Mouse (Mus musculus) spleen, embryonic (tissue): ENCODE results near the gene D430041D05Rik.

Experiments
- CTCF ChIA-PET: fragments of 350-600 bp; sonication (Branson Sonifier 250); formaldehyde crosslinking; loops from one replicate; lab custom pipeline; 2022; lab: Charles Lee

The D430041D05Rik gene

DNA sequence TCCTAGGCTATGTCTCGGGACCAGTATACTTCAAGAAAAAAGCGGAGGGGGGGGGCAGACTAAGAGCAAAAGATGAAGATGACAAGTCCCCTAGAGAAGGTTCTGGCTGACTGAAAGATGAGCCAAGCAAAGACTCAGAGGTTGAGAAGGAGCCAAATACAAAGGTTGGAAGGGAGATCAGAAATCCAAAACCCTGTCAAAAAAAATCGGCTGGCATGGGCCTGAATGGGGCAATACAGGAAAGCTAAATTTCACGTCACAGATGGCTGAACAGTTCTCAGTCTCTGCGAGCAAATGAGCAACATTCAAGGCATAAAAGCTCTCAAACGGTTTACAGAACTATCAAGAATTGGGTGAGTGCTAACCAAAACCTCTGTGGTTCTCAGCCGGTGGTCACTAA, 2.5 kb downstream of the D430041D05Rik start:
- CTCF ChIA-PET, result no interaction called here

DNA sequence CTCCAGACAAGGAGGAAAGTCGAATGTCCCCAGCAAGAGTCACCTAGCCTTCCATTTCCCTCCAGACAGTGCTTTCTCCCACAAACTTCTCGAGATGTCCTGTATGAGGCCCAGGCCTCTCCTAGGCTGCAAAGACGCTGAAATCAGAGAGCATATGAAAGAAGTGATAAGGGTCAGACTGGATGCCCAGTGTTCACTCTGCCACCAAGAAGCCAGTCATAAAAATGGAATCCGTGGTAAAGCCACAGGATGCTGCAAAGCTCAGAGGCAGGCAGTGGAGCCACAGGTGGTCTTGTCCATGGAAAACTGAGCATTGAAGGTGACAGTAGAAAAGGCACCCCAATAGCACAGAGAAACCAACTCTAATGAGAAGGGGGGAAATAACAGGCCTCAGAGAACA, 2.9 kb downstream of the D430041D05Rik start:
- CTCF ChIA-PET, result no interaction called here

DNA sequence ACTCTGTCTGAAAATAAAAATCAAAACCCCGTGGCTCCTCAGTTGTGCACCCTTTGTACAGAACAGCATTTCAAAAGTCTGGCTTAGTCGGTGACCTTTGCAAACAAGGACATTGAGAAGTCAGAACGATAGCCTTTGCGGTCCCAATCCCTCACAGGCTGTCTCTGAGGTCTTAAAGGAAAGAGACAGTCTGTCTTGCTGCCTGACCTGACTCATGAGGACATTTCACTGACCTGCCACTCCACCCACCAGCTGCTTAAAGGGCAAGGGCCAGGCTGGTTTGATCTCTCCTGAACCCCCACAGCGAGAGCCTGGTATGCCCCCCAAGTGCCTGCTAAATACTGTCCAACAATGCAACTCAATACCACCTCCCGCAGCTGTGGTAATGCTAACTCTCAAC, 6.8 kb downstream of the D430041D05Rik start:
- CTCF ChIA-PET, result no interaction called here

DNA sequence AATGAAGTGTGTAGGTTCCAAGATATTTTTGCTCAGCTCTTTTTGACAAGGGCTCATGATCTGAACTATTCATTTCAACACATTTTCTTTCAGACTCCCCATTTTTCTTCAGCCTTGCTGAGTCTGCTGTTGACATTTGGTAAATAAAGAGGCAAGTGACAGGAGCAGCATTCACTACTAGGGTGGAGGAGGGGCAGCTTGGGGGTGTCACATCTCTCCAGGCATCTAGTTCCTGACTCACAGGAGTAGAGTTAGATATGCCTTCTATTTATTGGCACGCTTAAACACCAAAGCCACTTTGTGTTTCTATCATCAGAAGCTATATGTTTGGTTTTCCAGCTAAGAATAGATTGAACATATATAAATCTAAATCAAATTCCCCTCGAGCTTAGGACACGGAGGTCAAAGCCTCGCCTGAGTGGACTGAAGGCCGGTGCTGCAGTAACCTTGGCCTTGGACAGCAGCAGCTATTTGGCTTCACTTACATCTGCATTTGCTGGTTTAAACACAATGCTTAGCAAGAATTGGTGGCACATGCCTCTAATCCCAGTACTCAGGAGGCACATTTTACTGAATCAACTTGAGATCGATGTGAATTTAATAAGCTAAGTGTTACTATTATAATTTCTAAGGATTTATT, 12.0 kb downstream of the D430041D05Rik start:
- CTCF ChIA-PET, result interaction anchor here (0.6 kb wide), 1 partner anchor 45 kb away, joined by 5 read pairs; no protein-coding TSS in a partner anchor

DNA sequence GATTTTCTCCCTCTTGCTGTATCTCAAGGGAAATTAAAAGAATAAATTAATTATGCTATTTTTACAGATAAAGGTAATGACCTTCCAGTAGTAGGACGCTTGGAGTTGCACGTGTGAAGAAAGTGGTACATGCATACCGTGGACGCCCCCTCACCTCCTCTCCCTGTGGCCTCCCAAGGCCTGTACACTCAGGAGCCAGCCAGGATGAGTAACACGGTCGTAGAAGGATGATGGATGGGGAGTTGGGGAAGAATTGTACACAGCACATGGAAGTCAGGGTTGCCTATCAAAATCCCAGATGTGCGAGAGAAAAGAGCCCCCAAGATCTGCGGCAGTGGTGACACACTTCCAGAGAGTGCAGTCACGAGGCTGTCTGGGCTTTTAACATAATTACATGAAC, 14.9 kb downstream of the D430041D05Rik start:
- CTCF ChIA-PET, result no interaction called here

DNA sequence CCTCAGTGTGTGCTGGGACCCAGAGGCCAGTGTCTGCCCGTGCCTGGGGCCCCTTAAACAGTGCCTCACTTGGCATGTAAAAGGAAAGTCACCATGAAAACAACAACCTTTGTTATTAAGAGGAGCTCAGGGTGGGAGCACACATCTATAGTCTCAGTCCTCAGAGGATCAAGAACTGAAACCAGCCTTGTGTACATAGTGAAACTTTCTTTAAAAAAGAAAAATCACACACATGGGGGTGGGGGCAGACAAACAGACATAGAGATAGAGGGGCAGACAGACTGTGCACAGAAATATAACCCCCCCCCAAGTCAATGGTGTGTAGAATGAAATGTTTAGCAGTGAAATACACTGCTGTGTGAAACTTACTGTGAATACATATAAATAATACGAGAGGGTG, 16.0 kb downstream of the D430041D05Rik start:
- CTCF ChIA-PET, result no interaction called here

DNA sequence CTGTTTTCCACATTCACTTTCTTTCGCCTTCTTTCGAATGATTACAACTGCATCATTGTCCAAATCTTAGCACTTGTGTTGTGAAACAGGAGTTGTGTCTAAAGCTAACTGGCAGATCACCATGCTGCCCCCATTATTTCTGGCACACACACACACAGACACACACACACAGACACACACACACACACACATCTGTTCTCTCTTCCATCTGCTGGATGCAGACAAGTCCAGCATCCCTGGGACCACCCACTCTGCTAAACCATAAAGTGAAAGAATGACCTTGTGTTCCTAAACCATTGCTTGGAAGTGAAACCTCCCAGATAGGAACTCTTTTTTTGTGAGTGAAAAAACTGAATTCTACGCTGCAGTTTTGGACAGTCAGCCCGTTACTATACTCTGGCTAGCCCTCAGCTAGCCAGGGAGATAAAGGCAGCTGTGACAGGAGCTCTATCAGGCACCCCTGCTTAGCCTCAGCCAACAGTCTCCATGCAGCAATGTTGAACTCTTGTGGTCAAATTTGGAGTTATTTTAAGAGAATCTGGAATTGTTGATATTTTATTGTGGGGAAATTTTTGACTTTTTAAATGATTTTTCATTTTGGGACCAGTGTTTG, 18.0 kb downstream of the D430041D05Rik start:
- CTCF ChIA-PET, result no interaction called here

DNA sequence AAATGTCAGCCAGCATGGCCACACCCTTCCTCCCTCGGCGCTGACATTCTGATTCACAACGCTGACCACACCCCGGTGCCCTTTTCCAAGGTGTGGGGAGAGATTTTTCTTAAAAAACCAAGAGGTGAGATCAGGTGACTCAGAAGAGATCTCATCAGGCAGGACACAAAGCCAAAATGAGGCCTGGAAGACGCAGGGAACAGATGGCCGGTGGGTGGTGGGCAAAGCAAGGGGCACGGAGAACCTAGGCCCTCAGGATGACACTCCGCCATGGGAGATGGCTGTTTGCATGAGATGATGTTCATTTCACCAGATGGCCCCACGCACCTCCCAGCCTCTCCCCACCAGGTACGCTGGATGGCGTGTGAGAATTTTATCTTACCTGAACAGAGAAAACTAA, 21.6 kb downstream of the D430041D05Rik start:
- CTCF ChIA-PET, result interaction anchor here (0.6 kb wide), 1 partner anchor 280 kb away, joined by 3 read pairs; no protein-coding TSS in a partner anchor

DNA sequence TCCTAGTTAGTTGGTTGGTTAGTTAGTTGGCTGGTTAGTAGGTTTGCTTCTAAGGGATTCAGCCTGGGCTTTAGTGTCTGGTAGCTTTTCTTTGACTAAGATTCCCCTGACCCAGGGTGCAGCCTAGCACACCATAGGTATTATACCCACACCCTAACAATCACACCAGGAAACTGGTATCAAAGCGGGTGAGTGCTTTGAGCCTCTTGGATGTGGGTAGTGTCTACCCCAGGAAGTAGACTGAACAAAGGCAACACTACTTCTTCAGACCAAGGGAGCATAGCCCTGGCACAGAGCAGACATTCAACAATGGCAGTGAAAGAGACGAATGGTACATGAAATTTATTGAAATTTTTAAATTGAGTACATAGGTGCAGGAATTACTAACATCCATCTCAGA, 24.9 kb downstream of the D430041D05Rik start:
- CTCF ChIA-PET, result no interaction called here

DNA sequence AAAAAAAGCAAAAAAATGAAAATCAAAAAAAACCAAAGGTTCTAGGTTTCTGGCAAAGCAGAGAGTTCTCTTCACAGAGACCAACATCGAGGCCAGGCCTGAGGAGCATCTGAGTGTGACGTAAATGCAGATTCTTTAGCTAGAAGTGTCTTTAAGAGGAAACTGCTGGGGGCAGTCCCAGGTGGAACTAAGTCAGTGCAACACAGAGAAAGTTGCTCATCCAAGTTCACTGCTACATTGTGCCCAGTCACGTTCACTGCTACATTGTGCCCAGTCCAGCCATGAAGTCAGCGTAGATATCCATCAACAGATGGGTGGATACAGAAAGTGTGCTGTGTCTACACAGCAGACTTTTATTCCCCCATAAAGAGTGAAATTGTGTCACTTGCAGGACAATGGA, 27.2 kb downstream of the D430041D05Rik start:
- CTCF ChIA-PET, result no interaction called here

DNA sequence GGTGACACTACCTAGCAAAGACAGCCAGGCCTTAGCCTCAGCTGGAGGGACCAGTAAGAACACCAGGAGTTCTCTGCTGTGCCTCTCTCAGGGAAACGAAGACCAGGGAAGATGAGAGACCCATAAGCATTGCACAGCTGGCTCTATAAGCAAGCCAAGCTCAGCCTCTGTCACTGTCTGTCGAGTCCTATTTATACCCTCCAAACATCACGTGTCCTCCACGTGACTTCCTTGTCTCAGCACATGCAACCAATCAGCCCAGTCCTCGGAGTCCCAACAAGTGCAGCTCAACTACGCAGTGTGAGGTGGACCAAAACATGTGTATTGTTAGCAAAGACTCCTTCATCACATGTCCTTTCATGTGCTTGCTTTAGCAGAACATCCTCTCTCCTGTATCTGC, 28.0 kb downstream of the D430041D05Rik start:
- CTCF ChIA-PET, result no interaction called here

DNA sequence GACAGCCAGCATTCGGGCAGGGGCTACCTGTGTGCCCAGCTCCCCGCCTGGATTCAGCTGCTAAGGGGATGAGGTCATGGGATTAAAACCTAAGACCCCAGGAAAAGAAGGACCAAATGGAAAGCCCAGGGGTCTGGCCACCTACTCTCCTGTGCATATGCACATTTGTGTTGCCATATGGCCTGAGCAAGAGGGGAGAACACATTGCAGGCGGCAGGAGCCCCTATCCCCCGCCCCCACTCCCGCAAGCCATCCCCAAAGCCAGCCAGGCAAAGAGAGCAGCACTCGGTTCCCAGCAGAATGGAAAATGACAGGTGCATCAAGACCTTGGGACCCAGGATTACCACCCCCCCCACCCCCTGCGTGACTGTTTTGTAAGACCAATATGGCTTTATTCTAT, 31.5 kb downstream of the D430041D05Rik start:
- CTCF ChIA-PET, result no interaction called here

DNA sequence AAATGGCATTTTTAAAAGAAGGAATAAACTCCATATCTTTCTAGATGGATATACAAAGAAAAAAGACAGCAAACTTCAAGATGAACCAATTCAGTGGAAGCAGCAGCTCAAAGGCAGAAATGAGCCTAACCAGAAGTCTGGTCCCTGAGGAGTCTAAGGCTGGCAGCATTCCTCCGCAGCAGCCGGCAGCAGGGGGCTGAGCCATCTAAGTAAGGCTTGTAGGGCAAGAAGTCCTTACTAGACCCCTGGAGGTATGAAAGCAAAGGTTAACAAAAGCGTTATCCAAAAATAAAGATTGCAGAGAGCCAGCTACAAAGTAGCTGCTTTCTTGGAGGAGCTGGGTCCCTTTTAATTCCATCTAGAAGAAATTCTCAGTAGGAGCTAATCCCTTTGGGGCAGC, 32.0 kb downstream of the D430041D05Rik start:
- CTCF ChIA-PET, result no interaction called here

DNA sequence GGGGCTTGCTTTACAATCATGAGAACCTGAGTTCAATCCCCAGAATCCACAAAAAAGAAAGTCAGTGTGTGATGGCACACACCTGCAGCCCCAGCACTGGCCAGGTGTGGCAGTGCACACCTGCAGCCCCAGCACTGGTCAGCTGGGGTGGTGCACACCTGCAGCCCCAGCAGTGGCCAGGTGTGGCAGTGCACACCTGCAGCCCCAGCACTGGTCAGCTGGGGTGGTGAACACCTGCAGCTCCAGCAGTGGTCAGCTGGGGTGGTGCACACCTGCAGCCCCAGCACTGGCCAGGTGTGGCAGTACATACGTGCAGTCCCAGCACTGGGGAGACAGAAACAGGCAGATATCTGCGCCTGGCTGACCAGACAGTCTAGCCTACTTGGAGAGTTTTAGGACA, 32.8 kb downstream of the D430041D05Rik start:
- CTCF ChIA-PET, result no interaction called here

DNA sequence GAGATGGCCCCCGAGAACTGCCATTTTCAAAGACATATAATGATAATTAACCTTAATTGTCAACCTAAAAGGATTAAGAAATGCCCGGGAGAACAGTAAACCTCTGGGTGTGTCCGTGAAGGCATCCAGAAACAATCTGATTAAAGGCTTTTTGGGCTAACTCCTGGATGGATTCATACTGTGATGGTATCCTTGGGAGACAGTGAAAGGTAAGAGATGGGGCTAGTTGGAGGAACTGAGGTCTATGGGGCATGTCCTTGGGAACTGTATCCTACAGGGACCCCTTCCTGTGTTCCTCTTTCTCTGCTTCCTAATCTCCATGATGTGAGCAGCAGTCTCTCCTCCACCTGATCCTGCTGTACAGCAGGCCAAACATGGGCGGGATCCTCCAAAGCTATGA, 38.7 kb downstream of the D430041D05Rik start:
- CTCF ChIA-PET, result no interaction called here

DNA sequence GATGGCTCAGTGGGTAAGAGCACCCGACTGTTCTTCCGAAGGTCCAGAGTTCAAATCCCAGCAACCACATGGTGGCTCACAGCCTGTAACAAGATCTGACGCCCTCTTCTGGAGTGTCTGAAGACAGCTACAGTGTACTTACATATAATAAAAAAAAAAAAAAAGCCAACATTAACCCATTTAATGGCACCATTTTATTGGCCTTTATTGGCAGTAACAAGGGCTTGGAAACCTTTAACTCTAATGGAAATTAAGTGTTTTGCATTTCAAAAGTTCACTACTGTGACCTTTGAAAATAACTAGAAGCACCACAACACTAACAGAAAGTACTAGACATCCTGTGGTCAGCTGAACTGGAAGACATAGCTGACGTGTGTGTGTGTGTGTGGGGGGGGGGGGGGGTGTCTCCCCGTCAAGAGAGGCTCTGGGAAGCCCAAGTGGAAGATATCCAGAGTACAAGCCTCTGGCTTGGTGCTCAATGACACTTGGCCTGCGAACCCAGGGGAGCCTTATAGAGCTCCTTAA, 39.1 kb downstream of the D430041D05Rik start:
- CTCF ChIA-PET, result no interaction called here

DNA sequence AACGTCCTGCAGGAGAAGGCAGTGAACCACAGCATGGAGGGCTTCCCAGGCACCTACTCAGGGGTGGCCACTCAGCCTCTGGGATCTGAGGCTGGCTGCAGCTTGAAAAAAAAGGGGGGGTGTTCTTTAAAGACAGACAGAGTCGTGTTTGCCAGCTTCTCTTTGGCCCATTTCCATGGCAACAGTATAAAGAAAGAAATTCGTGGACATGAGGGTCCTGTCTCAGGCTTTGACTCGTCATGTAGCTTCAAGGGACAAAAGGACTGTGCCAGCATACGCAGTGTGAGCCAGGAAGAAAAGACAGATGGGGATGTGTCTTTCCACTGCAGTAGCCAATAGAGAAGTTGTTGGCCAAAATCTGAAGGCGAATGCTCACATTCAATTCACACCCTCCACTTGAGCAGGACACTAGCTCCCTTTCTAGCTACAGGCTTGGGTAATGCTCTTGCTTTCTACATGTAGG, 42.9 kb downstream of the D430041D05Rik start:
- CTCF ChIA-PET, result no interaction called here

DNA sequence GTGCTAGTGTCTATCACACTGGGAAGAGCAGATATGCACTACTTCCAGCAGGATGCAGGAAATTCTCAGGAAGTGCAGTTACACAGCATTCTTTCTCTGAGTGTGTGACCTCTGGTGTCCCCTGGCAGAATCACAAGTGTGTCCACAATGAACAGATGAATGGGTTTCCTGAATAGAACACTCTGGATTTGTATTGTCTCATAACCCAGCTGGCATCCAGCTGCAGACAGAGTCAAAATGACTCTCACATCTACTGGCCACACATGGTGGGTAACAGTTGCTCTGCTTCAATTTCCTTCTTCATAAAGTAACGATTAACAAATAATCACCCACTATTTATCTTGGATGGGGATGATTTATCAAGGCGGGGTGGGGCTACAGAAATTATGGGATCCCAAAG, 43.5 kb downstream of the D430041D05Rik start:
- CTCF ChIA-PET, result no interaction called here

DNA sequence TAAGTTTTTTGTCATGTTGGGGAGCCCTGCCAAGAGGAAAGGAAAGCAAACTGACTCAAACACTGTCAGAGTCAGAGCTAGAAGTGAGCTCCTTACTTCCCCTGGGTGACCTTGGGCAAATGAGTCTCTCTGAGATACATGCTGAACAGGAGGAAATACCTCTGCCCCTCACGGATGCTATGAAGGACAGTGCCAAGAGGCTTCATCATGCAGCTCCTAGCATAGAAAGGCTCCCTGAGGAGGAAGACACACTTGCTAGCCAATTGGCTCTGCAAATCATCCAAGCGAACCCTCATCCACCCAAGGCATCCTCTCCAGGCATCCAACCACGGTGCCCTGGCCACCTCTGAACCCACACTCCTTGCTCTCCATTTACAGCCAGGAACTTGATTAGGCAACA, 51.5 kb downstream of the D430041D05Rik start:
- CTCF ChIA-PET, result no interaction called here

DNA sequence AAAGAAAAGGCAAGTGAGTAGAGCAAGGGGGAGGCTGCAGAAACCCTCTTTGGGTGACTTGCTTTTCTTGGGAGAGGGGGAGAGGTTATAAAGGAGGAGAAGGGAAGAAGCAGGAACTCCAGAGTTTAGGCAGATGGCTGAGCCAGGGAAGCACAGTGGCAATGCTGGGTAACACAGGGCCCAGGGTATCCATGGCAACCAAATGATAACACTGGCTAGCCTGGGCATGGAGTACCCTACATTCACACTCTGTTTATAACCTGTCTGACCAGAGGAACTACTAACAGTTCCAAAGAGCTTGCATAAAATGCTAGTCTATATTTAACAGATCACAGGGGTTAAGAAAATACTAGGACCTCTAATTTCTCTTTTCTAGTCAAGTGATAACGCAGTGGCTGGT, 51.9 kb downstream of the D430041D05Rik start:
- CTCF ChIA-PET, result no interaction called here

DNA sequence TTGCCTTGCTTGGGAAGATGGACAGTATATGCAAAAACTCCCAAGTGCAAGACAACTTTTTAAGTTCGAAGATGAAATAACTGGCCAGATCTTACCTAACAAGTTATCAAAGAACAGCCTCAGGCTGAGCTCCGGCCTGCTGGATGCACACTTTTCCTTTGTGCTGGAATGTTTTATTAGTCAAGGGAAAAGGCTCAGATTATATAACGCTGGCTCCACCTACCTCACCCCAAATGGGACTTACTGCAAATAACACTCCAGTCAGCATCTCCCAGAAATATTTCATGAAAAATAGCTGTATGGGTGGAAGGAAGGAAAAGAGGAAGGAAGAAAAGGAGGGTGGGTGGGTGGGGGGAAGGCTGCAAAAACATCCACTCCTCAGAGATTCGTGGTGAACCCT, 54.3 kb downstream of the D430041D05Rik start:
- CTCF ChIA-PET, result no interaction called here

DNA sequence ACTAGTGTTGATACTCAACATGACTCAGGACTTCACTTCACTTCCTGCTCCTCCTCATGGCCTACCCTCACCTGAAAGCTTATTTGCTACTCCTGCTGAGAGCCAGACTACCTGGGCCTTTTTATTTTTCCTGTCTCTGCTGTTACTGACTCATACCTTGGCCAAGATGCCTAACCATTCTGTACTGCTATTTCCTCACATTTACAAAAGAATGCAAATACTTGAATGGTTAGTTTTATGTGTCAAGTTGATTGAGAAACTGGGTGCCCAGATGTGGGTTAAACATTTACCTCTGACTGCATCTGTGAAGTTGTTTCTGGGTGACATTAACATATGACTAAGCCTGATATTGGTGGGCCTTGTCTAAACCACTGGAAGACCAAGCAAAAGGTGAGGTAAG, 56.7 kb downstream of the D430041D05Rik start:
- CTCF ChIA-PET, result no interaction called here

DNA sequence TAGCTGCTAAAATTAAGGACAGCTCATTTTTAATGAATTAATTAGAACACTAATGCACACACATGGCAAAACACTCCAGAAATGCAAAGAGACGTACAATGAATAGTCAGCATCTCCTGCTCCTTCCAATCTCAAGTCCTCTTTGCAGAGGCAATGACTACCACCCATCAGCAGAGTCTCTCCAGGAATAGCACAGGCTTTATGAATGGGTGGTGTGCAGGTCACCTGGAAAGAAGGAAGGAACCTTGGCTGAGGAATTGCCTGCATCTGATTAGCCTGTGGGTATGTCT, 58.7 kb downstream of the D430041D05Rik start:
- CTCF ChIA-PET, result no interaction called here
